ENCODE assay signal across 8 mouse cellular contexts in the genomic region with DNA sequence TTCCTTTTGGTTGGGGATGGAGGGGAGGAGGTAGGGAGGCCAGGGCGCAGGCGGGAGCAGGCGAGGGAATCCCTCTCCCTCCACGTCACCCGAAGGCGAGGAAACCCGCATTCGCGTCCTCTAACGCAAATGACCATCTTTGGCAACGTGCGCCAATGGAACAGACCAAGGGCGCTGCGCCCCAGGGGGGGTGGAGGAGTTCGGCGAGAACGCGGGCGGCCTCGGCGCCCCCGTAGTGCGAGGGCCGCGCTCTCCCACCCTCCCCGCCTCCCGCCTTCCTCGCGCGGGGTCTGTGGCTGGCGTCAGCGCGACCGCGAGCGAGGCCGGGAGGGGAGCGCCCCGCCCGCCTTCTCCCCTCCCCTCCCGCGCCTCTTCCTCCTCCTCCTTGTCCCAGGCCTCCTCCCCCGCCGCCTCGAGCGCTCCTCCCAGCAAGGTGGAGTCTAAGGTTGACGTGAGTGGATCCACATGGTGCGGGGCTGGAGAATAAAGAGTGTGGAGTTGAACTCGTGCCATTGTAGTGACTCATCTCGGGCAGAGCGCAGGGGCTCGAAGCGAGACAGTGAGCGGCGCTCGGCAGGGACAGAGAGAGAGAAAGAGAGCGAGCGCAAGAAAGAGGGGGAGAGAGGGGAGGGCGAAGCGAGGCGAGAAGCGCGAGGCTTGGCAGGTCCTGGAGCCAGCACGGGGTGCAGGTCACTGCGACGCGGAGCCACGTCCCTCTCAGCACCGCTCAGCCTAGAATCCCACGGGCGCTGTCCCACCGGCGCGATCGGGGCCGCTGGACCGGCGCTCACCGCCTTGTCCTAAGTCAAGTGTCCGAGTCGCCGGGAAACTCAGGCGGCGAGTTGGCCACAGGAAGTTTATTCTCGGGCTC. TPM values are rescaled to one million over a fixed set of nuclear protein-coding genes. Genes with fewer than 3 reads are reported as not detected.
DNase-seq lines count a peak whose midpoint lies in the region; ATAC-seq and TF ChIP-seq lines count a peak whose summit lies in the region.

TSS of gene Fosl2 (plus strand) at position 466 of the 871 bp plus-strand sequence.

- DNase-seq in liver: peak; percentile 84
- peak; percentile 90 to 93 for DNase-seq in monocyte, adult 2 months (ENCODE audit: low read depth in 1 of 2, low spot score in 2 of 2)
- DNase-seq in spleen, postnatal 36 days (ENCODE audit: low spot score in 2 of 2): peak; percentile 85 to 87

- peak within 1 kb of the TSS; percentile 91 for H3K4me2 ChIP-seq in heart, embryonic 11.5 days
- peak within 1 kb of the TSS; percentile 87 for H3K4me2 ChIP-seq in kidney, embryonic 16.5 days (replicated peaks; ENCODE audit: low read depth, low read length)

- peaks cover 43% of the 10 kb centered on the region for H3K79me3 ChIP-seq in C2C12 (ENCODE audit: low read depth)

- H3ac ChIP-seq in C2C12 (ENCODE audit: control insufficient read depth, insufficient read length, low read depth): peak within 1 kb of the TSS; percentile 89

- no peaks in the 10 kb centered on the region for H3K27me3 ChIP-seq in C2C12 (ENCODE audit: control insufficient read depth, insufficient read depth, insufficient read length)
- no peaks in the 10 kb centered on the region for H3K27me3 ChIP-seq in heart, embryonic 11.5 days (ENCODE audit: control insufficient read depth, insufficient read depth, low read length)
- no peaks in the 10 kb centered on the region for H3K27me3 ChIP-seq in kidney, embryonic 16.5 days (ENCODE audit: insufficient read depth, low read length)

- peaks cover 14% of the 10 kb centered on the region for H3K36me3 ChIP-seq in C2C12 (ENCODE audit: control insufficient read depth, insufficient read depth)
- no peaks in the 10 kb centered on the region for H3K36me3 ChIP-seq in heart, embryonic 11.5 days (ENCODE audit: control insufficient read depth, insufficient read depth, low read length)
- no peaks in the 10 kb centered on the region for H3K36me3 ChIP-seq in kidney, embryonic 16.5 days (ENCODE audit: insufficient read depth, low read length)

- no peak for TF ChIP-seq CTCF in C2C12 (IDR thresholded peaks at IDR 0.05; ENCODE audit: control insufficient read depth, insufficient read depth, insufficient read length)
- TF ChIP-seq CTCF in bone marrow macrophage, adult 2 months (IDR thresholded peaks at IDR 0.05; ENCODE audit: low read depth, low read length): no peak
- TF ChIP-seq CTCF in embryonic fibroblast, embryonic 13.5 days (IDR thresholded peaks at IDR 0.05; ENCODE audit: borderline replicate concordance, insufficient read depth, low read length): no peak

- H3K27ac ChIP-seq in bone marrow macrophage, adult 2 months (ENCODE audit: insufficient read depth, low read depth, low read length): peak within 1 kb of the TSS; percentile 86
- peak within 1 kb of the TSS; percentile 94 for H3K27ac ChIP-seq in embryonic fibroblast, embryonic 13.5 days (ENCODE audit: insufficient read depth, low read length)
- H3K27ac ChIP-seq in heart, embryonic 11.5 days (ENCODE audit: low read depth, low read length): peak within 1 kb of the TSS; percentile 95
- peak within 1 kb of the TSS; percentile 99 for H3K27ac ChIP-seq in kidney, embryonic 16.5 days (ENCODE audit: low read length)

- peaks cover 45% of the 10 kb centered on the region for H3K79me2 ChIP-seq in C2C12 (ENCODE audit: control insufficient read depth, insufficient read depth)

- peak within 1 kb of the TSS; percentile 79 for H3K4me3 ChIP-seq in C2C12 (ENCODE audit: insufficient read depth, poor library complexity, severe bottlenecking)
- H3K4me3 ChIP-seq in bone marrow macrophage, adult 2 months (ENCODE audit: insufficient read depth, low read length): peak within 1 kb of the TSS; percentile 76
- H3K4me3 ChIP-seq in embryonic fibroblast, embryonic 13.5 days (ENCODE audit: insufficient read depth, low read length): peak within 1 kb of the TSS; percentile 90
- peak within 1 kb of the TSS; percentile 84 for H3K4me3 ChIP-seq in heart, embryonic 11.5 days (ENCODE audit: low read depth, low read length)
- H3K4me3 ChIP-seq in kidney, embryonic 16.5 days (ENCODE audit: low read length): peak within 1 kb of the TSS; percentile 85

- under 1% methylated on average over 82 of the region's 85 CpGs for WGBS in heart, embryonic 11.5 days (ENCODE audit: insufficient replicate concordance)
- WGBS in kidney, embryonic 16.5 days: under 1% methylated on average over 65 of the region's 85 CpGs

- ATAC-seq in heart, embryonic 11.5 days (replicated peaks; ENCODE audit: insufficient number of reproducible peaks, low FRiP score, low TSS enrichment): peak; percentile 83
- ATAC-seq in kidney, embryonic 16.5 days (ENCODE audit: low FRiP score, low TSS enrichment): peak; percentile 91

- peak within 1 kb of the TSS; percentile 88 for H3K9ac ChIP-seq in heart, embryonic 11.5 days (ENCODE audit: low read depth, low read length)
- H3K9ac ChIP-seq in kidney, embryonic 16.5 days (replicated peaks; ENCODE audit: low read length): peak within 1 kb of the TSS; percentile 94

- no peak for TF ChIP-seq POLR2A in bone marrow macrophage, adult 2 months (IDR thresholded peaks at IDR 0.05; ENCODE audit: borderline replicate concordance, low read depth, low read length)
- TF ChIP-seq POLR2A in embryonic fibroblast, embryonic 13.5 days (IDR thresholded peaks at IDR 0.05; ENCODE audit: low read depth, low read length): peak; percentile 96

- peaks cover 25% of the 10 kb centered on the region for H3K4me1 ChIP-seq in bone marrow macrophage, adult 2 months (ENCODE audit: control insufficient read depth, insufficient read depth, low read length)
- no peaks in the 10 kb centered on the region for H3K4me1 ChIP-seq in embryonic fibroblast, embryonic 13.5 days (ENCODE audit: control insufficient read depth, insufficient read depth, low read length)
- peaks cover 15% of the 10 kb centered on the region for H3K4me1 ChIP-seq in heart, embryonic 11.5 days (ENCODE audit: control insufficient read depth, insufficient read depth, low read length)
- peaks cover 46% of the 10 kb centered on the region for H3K4me1 ChIP-seq in kidney, embryonic 16.5 days (ENCODE audit: insufficient read depth, low read length)

- H3K9me3 ChIP-seq in heart, embryonic 11.5 days (replicated peaks; ENCODE audit: control insufficient read depth, low read length): no peaks in the 10 kb centered on the region
- H3K9me3 ChIP-seq in kidney, embryonic 16.5 days (ENCODE audit: low read length): no peaks in the 10 kb centered on the region

TF ChIP-seq in C2C12, 6 proteins besides CTCF, POLR2A, EP300 and RAD21:
- TF ChIP-seq MAX (IDR thresholded peaks at IDR 0.05) (peak; percentile 72), MYOG (IDR thresholded peaks at IDR 0.05; ENCODE audit: control insufficient read depth, extremely low read depth, insufficient read length) (no peak), FOSL1 (IDR thresholded peaks at IDR 0.05; ENCODE audit: insufficient read depth, low read length, poor library complexity, severe bottlenecking) (peak; percentile 42), USF1 (IDR thresholded peaks at IDR 0.05; ENCODE audit: low read depth) (peak; percentile 17), MYOD1 (IDR thresholded peaks at IDR 0.05; ENCODE audit: control insufficient read depth, insufficient read length, low read depth) (no peak), CEBPB (IDR thresholded peaks at IDR 0.05; ENCODE audit: low read depth) (no peak)

RNA-seq across cellular contexts. Expression of gene Fosl2, which starts in this region (rescaled TPM):
- 15.3 TPM for polyA plus RNA-seq in C2C12 (2012; fragmentation: generic; extraction: Trizol)
- polyA plus RNA-seq in bone marrow macrophage, adult 2 months (2012; ENCODE audit: insufficient read depth, insufficient read length, missing spikeins): 17.2 and 18.7 TPM in 2 replicates
- polyA plus RNA-seq in embryonic fibroblast, embryonic 13.5 days (2011; ENCODE audit: insufficient read length, low read depth, missing spikeins): 167 and 171 TPM in 2 replicates
- polyA plus RNA-seq in heart, embryonic 11.5 days (2014; fragmentation: Nextera tagmentation; extraction: Ambion mirVana): 3.0 and 3.4 TPM in 2 replicates
- polyA plus RNA-seq in kidney, embryonic 16.5 days (2015; fragmentation: Nextera tagmentation; extraction: Ambion mirVana): 5.5 and 6.5 TPM in 2 replicates

Comparison
In these comparisons a context has a peak if more than half of its experiments do, and no peak if none do; other contexts are left out.
1. Peak in every context shown above with its lines: DNase-seq, ATAC-seq, H3K4me3 ChIP-seq and H3K27ac ChIP-seq.